Mouse (Mus musculus) hindbrain, embryonic 11.5 days (tissue): ENCODE data around the gene Surf4. TPM values are rescaled to one million over a fixed set of nuclear protein-coding genes. Genes with fewer than 3 reads are reported as not detected.

ENCODE experiments used
- ATAC-seq: fragments of 200-750 bp; cut with Nextera tagmentation; 2 replicates; pipeline ENCODE4 v1.8.0; 2017; ENCODE audit warnings: mild to moderate bottlenecking, moderate TSS enrichment, moderate library complexity; ENCODE audit not compliant: low FRiP score
- DNase-seq: peaks from one replicate; pipeline ENCODE4 v3.0.0-alpha.2; 2015; ENCODE audit warnings: low spot score
- H3K27ac ChIP-seq: fragments of 300-500 bp; sonication (generic); 2 replicates; pipeline ENCODE4 v1.5.1; 2014; ENCODE audit warnings: mild to moderate bottlenecking, low read depth, low read length
- H3K27me3 ChIP-seq: fragments of 300-500 bp; sonication (generic); 2 replicates; pipeline ENCODE4 v1.6.1; 2014; ENCODE audit warnings: mild to moderate bottlenecking, low read length, moderate library complexity, mixed read lengths; ENCODE audit not compliant: control insufficient read depth, insufficient read depth
- H3K36me3 ChIP-seq: fragments of 300-500 bp; sonication (generic); 2 replicates; pipeline ENCODE4 v1.6.1; 2014; ENCODE audit warnings: mild to moderate bottlenecking, low read length, moderate library complexity, mixed read lengths; ENCODE audit not compliant: control insufficient read depth, insufficient read depth
- H3K4me1 ChIP-seq: fragments of 300-500 bp; sonication (generic); replicated peaks from 2 replicates; pipeline ENCODE4 v1.6.1; 2014; ENCODE audit warnings: low read length, mixed read lengths; ENCODE audit not compliant: control insufficient read depth, insufficient read depth
- H3K4me2 ChIP-seq: fragments of 300-500 bp; sonication (generic); replicated peaks from 2 replicates; pipeline ENCODE4 v1.6.1; 2014; ENCODE audit warnings: mild to moderate bottlenecking, low read depth, low read length
- H3K4me3 ChIP-seq: fragments of 300-500 bp; sonication (generic); 2 replicates; pipeline ENCODE4 v1.5.1; 2014; ENCODE audit warnings: low read depth, low read length
- H3K9ac ChIP-seq: fragments of 300-500 bp; sonication (generic); 2 replicates; pipeline ENCODE4 v1.6.1; 2014; ENCODE audit warnings: low read depth, low read length
- H3K9me3 ChIP-seq: fragments of 300-500 bp; sonication (generic); 2 replicates; pipeline ENCODE4 v1.6.1; 2016; ENCODE audit warnings: low read length; ENCODE audit not compliant: control insufficient read depth
- WGBS: fragments of 180-500 bp; shearing (Covaris S2); extraction: QIAGEN DNeasy Blood & Tissue Kit; methylation state at CpG from one replicate; pipeline ENCODE4 v1.1.7; 2014; 5-methylcytosine and 5-hydroxymethylcytosine counted together
- polyA plus RNA-seq: library from polyadenylated mRNA; unstranded; fragments of >200 nt; fragmentation: Nextera tagmentation; extraction: Ambion mirVana; gene quantifications from 2 replicates; pipeline ENCODE4 v1.2.1, GENCODE M21; 2014

Gene Surf4
- polyA plus RNA-seq, 1 experiment from 2014 or later, result 140 TPM

DNA sequence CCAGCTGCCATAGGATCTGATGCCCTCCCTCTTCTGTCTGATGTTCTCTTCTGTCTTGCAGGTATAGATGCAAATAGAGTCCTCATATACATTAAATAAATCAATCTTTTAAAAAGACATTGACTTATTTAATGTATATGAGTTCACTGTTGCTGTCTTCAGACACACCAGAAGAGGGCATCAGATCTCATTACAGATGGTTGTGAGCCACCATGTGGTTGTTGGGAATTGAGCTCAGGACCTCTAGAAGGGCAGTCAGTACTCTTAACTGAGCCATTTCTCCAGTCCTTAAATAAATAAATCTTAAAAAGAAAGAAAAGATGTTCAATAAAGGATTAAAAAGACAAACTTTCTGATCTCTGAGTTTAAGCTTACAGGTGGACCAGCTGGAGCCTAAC, 24.3 kb downstream of the Surf4 start:
- no peak for DNase-seq
- ATAC-seq, result no peak
- peak overlapping the region; percentile 92 for H3K9ac ChIP-seq
- no peaks in the 10 kb centered on the region for H3K9me3 ChIP-seq
- H3K4me2 ChIP-seq, result peak overlapping the region; percentile 52
- no peaks in the 10 kb centered on the region for H3K27me3 ChIP-seq
- no peak overlapping the region for H3K27ac ChIP-seq
- peaks cover 11% of the 10 kb centered on the region for H3K4me1 ChIP-seq
- H3K4me3 ChIP-seq, result peak overlapping the region; percentile 89
- peaks cover 14% of the 10 kb centered on the region for H3K36me3 ChIP-seq

DNA sequence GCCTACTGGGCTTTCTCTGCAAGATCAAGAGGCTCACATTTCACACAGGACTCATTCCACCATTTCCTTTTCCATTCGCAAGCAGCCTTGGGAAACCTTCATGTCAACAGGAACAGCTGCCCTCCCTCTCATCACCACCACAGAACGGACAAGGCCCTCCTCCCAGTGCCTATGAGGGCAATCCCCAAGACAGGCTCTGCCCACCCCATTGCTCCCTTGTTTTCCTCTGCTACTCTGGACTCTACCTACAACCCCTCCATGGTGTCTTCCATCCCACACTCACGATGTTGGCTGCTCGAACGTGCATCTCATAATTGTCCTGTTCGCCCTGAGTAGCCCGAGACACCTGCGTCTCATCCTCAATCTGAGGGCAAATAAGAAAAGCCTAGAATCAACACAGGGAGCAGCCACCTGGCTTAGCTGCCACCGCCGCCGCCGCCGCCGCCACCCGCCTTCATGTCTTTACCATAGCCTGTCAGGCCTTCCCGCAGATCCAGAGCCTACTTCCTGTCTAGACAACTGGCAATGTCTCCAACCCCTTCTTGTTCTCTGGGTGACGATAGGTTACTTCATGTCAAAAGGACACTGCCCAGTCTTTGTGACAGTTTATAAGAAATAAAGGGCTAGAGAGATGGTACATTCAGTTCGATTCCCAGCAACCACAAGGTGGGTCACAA, 24.9 kb downstream of the Surf4 start:
- Histone ChIP-seq H3K36me3 (peaks cover 13% of the 10 kb centered on the region), H3K4me2 (peak overlapping the region; percentile 52), H3K4me1 (peaks cover 12% of the 10 kb centered on the region), H3K9ac (peak overlapping the region; percentile 17; the same call in 1 of the 2 replicates), H3K27me3 (no peaks in the 10 kb centered on the region), H3K9me3 (no peaks in the 10 kb centered on the region), H3K27ac (no peak overlapping the region), H3K4me3 (peak overlapping the region; percentile 89; the same call in 1 of the 2 replicates)
- WGBS, result 87% methylated on average over 18 of the region's 18 CpGs
- DNase-seq (no peak), ATAC-seq (no peak)

DNA sequence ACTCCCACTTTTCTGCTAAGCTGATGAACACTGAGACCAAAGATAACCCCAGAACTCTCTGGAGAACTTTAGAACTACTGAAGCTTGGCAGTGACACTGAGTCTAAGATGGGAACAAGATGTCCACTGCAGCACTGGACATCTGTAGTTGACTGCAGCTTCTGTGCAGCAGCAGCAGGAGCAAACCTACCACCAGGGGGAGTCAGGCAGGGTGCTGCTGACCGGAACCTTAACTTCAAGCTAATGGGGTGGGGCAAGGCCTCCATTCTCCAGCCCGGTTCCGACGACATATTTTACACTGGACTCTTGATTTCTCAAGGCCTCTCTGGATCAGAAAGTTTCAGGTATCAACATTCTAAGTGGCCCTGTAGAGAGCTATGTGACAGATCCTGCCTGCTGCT, 26.6 kb downstream of the Surf4 start:
- DNase-seq (peak; percentile 68), ATAC-seq (no peak)
- H3K4me1 ChIP-seq, result peaks cover 11% of the 10 kb centered on the region
- no peaks in the 10 kb centered on the region for H3K9me3 ChIP-seq
- H3K4me2 ChIP-seq, result no peak overlapping the region
- H3K9ac ChIP-seq, result no peak overlapping the region
- H3K36me3 ChIP-seq, result peaks cover 5% of the 10 kb centered on the region
- no peak overlapping the region for H3K4me3 ChIP-seq
- no peaks in the 10 kb centered on the region for H3K27me3 ChIP-seq
- H3K27ac ChIP-seq, result no peak overlapping the region
- WGBS, result 76% methylated on average over 4 of the region's 4 CpGs

DNA sequence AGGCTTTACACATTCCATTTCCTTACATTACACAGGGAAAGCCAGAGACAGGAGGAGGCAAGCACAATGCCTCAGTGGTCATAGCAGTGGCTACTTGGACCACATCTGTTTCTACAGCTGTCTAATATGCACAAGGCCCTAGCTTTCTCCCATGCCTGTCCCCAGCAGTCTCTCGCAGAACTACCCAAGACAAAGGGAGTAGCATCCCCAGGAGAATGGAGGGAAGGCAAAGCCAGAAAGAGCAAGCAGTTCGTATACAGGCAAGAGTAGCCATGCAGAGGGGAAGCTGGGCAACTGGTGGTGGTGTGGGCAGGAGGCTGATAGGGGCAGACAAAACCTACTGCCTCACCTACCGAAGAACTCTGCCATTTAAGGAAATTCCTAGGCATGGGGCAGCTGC, 27.3 kb downstream of the Surf4 start:
- Histone ChIP-seq H3K4me2 (no peak overlapping the region), H3K27ac (no peak overlapping the region), H3K9ac (no peak overlapping the region), H3K9me3 (no peaks in the 10 kb centered on the region), H3K36me3 (peaks cover 3% of the 10 kb centered on the region; the same call in 1 of the 2 replicates), H3K4me3 (no peak overlapping the region), H3K4me1 (peaks cover 12% of the 10 kb centered on the region), H3K27me3 (no peaks in the 10 kb centered on the region)
- DNase-seq, result no peak
- no peak for ATAC-seq
- 91% methylated on average over 3 of the region's 3 CpGs for WGBS

DNA sequence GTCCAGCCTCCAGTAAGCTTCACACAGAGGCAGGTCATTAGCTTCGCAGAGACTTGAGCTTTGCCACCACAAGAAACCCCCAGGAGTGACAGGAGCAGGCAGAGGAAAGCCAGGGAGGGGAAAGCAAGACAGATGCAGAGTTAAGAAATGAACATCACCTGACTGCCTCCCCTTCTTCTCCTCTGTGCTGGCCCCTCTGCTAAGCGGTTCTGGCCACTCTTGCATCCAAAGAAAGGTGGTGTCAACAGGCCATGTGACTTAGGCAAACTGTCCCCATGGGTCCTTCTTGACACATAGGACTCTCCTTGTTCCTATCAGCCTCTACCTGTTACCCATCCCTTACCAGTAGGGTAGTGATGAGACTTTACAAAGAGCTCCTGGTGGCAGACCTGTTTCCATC, 27.8 kb downstream of the Surf4 start:
- Histone ChIP-seq H3K27ac (no peak overlapping the region), H3K9ac (no peak overlapping the region), H3K4me1 (peaks cover 12% of the 10 kb centered on the region), H3K4me2 (no peak overlapping the region), H3K36me3 (peaks cover 3% of the 10 kb centered on the region; the same call in 1 of the 2 replicates), H3K27me3 (no peaks in the 10 kb centered on the region), H3K9me3 (no peaks in the 10 kb centered on the region), H3K4me3 (no peak overlapping the region)
- ATAC-seq (no peak), DNase-seq (no peak)
- 85% methylated on average over 2 of the region's 2 CpGs for WGBS

DNA sequence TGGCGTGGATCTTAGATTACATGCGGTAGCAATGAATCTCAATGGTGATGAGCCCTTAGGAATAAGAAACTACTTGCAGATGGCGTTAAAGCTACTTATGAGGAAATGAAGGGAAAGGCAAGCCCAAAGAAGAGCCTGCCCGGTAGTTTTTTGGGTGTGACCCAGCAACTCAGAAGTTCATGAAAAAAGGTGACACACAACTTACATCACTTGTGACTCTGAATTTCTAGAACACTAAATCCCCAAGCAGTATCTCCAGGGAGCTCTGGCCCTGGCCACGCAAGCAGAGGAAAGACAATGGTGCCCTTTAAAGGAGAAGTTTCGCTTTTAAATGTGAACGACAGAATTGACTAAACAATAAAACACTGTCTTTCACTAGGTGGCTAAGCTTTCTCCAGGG, 30.4 kb downstream of the Surf4 start:
- Histone ChIP-seq H3K27me3 (no peaks in the 10 kb centered on the region), H3K4me3 (peak overlapping the region; percentile 85), H3K9ac (peak overlapping the region; percentile 78), H3K27ac (peak overlapping the region; percentile 86), H3K4me2 (peak overlapping the region; percentile 59), H3K4me1 (peaks cover 8% of the 10 kb centered on the region; the same call in 1 of the 2 replicates), H3K36me3 (peaks cover 11% of the 10 kb centered on the region; the same call in 1 of the 2 replicates), H3K9me3 (no peaks in the 10 kb centered on the region)
- DNase-seq (no peak), ATAC-seq (no peak)
- 14% methylated on average over 7 of the region's 7 CpGs for WGBS

DNA sequence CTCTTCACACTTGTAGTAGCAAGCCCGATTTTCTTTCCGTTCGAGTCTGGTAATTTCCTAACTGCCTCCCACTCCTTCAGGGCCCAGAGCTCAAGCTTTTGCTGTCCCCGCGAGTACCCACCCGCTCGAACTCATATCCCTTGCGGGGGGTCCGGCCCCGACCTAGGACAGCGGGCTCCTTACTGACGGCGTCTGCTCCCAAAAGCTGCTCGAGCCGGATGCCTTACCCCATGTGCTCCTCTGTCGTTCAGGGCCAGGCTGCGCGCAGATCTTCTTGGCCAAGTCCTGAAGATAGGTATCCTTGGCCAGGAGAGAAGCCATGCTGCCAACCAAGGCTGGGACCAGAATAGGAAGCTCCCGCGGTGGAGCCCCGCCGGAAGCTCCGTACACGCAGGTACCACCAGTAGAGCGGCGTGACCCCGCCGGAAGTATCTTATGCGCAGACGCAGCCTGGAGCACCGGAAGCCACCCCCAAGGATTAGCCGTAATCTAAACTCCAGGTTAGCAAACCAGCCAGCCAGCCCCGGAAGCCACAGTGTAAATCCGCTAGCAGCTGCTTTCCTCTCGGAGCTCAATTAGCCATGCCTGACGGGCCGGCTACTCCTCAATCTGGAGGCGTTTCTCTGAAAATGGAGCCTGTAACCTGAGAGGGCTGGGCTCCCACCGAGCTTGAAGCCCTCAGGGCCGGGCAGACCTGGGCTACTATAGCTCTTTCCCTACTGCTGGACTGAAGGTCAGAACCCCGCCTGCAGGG, 31.1 kb downstream of the Surf4 start, which contains the start of gene Surf6:
Gene Surf6 (minus strand): TSS at position 413 of the 754 bp plus-strand sequence.
- under 1% methylated on average over 41 of the region's 41 CpGs for WGBS
- peak; percentile 95 for ATAC-seq
- H3K9ac ChIP-seq, result peak within 1 kb of the TSS; percentile 78
- H3K4me3 ChIP-seq, result peak within 1 kb of the TSS; percentile 85
- H3K36me3 ChIP-seq, result peaks cover 11% of the 10 kb centered on the region; the same call in 1 of the 2 replicates
- H3K9me3 ChIP-seq, result no peaks in the 10 kb centered on the region
- H3K27me3 ChIP-seq, result no peaks in the 10 kb centered on the region
- H3K4me1 ChIP-seq, result peaks cover 8% of the 10 kb centered on the region; the same call in 1 of the 2 replicates
- H3K27ac ChIP-seq, result peak within 1 kb of the TSS; percentile 86
- peak within 1 kb of the TSS; percentile 59 for H3K4me2 ChIP-seq
- peak; percentile 94 for DNase-seq

DNA sequence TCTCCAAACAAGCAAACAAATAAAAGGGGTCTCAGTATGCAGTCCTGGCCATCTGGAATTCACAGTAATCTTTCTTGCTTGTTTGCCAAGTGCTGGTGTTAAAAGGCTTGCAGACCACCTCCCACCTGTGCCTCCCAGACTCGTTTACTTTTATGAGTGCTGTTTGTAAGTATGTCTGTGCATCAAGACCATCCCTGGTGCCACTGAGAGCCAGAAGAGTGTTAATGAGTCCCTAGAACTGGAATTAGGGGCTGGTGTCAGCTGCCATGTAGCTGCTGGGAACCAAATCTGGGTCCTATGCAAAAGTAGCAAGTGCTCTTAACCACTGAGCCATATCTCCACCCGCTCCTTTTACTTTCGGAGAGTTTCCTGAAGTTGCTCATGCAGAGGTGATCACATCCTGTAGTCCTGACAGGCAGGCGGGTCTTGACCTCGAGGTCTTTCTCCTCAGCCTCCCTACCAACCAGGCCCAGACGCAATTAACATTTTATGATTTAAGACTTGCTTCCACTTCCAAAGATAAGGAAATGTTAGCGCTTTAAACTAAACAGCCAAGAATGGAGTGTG, 31.8 kb downstream of the Surf4 start:
- Histone ChIP-seq H3K4me2 (peak overlapping the region; percentile 59), H3K4me1 (peaks cover 8% of the 10 kb centered on the region; the same call in 1 of the 2 replicates), H3K27ac (no peak overlapping the region), H3K36me3 (peaks cover 12% of the 10 kb centered on the region; the same call in 1 of the 2 replicates), H3K9me3 (no peaks in the 10 kb centered on the region), H3K27me3 (no peaks in the 10 kb centered on the region), H3K4me3 (peak overlapping the region; percentile 85), H3K9ac (peak overlapping the region; percentile 78)
- DNase-seq (no peak), ATAC-seq (no peak)
- WGBS, result 15% methylated on average over 7 of the region's 7 CpGs
